Mouse (Mus musculus): ENCODE measurements at regions not wholly inside any gene's neighbourhood (a gene's known extent, or its start where the extent isn't known, plus 50 kb on each side); places are given as distances from the start of the nearest gene placed in this dataset.

DNA sequence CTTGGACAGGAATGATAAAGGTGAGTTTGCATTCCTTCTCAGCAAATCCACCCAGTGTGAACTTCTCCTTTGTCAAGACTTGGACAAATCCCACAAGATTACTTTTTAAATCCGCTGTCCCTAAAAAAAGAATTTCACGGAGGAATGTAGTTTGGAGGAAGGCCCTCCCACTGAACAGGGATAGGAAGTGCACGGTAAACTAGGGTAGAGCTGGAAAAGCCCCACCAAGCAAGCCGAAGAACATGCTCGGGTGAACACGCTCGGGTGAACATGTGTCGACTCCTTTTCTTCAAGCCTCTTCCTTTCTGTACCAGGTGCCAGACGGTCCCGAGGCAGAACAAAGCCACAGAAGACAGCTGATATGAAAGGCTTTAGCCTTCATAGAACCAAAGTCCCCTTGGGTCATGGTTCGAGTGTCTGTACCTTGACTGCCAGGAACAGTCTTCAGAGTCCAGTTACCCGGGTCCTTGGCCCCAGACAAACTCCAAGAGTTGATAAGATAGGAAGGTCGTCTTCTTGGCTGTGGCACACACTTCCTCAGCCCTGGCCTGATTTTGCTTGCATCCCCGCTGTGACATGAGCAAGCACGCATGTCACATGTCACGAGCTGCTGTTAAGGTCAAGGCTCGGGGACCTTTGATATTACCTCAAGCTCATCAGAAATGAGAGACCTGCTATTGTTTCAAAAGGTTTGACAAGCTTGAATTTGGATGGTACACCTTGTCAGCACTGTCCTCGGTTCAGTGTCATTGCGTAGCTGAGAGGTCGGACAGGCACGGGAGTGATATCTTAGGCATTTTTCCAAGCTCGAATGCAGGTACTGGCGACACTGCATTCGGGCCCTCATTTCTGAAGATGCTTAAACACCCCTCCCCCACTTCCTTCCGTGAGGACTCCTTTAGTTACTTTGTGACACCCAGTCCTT lies 51.5 kb upstream of the Ryk start:
- TF ChIP-seq POLR2A (IDR thresholded peaks at IDR 0.05; ENCODE audit: borderline replicate concordance, insufficient read depth, low read length) (no peak), CTCF (IDR thresholded peaks at IDR 0.05; ENCODE audit: borderline replicate concordance, insufficient read depth, low read depth, low read length) (no peak)
